Comparison of ENCODE assay signal across 7 mouse cellular contexts in genomic region chr11:69411073-69411535, GRCm38 (mm10). TPM values are rescaled to one million over a fixed set of nuclear protein-coding genes. Genes with fewer than 3 reads are reported as not detected.
A peak's percentile ranks its signal among the peaks of the same experiment; 100 is the strongest.
DNase-seq lines count a peak whose midpoint lies in the region; ATAC-seq and TF ChIP-seq lines count a peak whose summit lies in the region.

No protein-coding gene starts in this region.

- peaks cover 51% of the 10 kb centered on the region for H3K4me1 ChIP-seq in embryonic facial prominence, embryonic 12.5 days
- peaks cover 38% of the 10 kb centered on the region for H3K4me1 ChIP-seq in kidney, adult 2 months (ENCODE audit: control insufficient read depth, insufficient read depth, low read length)
- peaks cover 58% of the 10 kb centered on the region for H3K4me1 ChIP-seq in limb, embryonic 13.5 days
- peaks cover 69% of the 10 kb centered on the region for H3K4me1 ChIP-seq in midbrain, embryonic 15.5 days

- no peak for TF ChIP-seq CTCF in kidney, adult 2 months (conservative IDR thresholded peaks at IDR 0.05; ENCODE audit: insufficient read depth, insufficient read length, low read depth, low read length)

- peak overlapping the region; percentile 99 for H3K27ac ChIP-seq in embryonic facial prominence, embryonic 12.5 days
- peak overlapping the region; percentile 95 for H3K27ac ChIP-seq in kidney, adult 2 months (ENCODE audit: insufficient read depth, low read depth, low read length)
- H3K27ac ChIP-seq in limb, embryonic 13.5 days, result peak overlapping the region; percentile 99
- H3K27ac ChIP-seq in midbrain, embryonic 15.5 days, result peak overlapping the region; percentile 96

- peaks cover 29% of the 10 kb centered on the region for H3K36me3 ChIP-seq in embryonic facial prominence, embryonic 12.5 days
- no peaks in the 10 kb centered on the region; the same call in 1 of the 2 replicates for H3K36me3 ChIP-seq in kidney, adult 2 months (ENCODE audit: control insufficient read depth, insufficient read depth, low read length)
- peaks cover 44% of the 10 kb centered on the region for H3K36me3 ChIP-seq in limb, embryonic 13.5 days
- H3K36me3 ChIP-seq in midbrain, embryonic 15.5 days (replicated peaks), result peaks cover 26% of the 10 kb centered on the region

- peak; percentile 79 to 88 for DNase-seq in adrenal gland, postnatal 4 days (ENCODE audit: low spot score in 2 of 2)
- peak; percentile 95 to 96 for DNase-seq in heart, adult 18-20 months
- peak; percentile 98 for DNase-seq in kidney, adult 2 months
- peak; percentile 80 to 93 for DNase-seq in spleen, postnatal 10 days (ENCODE audit: low spot score in 2 of 2)

- H3K9ac ChIP-seq in embryonic facial prominence, embryonic 12.5 days, result peak overlapping the region; percentile 90
- H3K9ac ChIP-seq in limb, embryonic 13.5 days, result peak overlapping the region; percentile 94
- H3K9ac ChIP-seq in midbrain, embryonic 15.5 days, result peak overlapping the region; percentile 82

- H3K9me3 ChIP-seq in embryonic facial prominence, embryonic 12.5 days, result no peaks in the 10 kb centered on the region
- no peaks in the 10 kb centered on the region for H3K9me3 ChIP-seq in limb, embryonic 13.5 days
- no peaks in the 10 kb centered on the region for H3K9me3 ChIP-seq in midbrain, embryonic 15.5 days

- under 1% methylated on average over 26 of the region's 26 CpGs for WGBS in embryonic facial prominence, embryonic 12.5 days
- under 1% methylated on average over 26 of the region's 26 CpGs for WGBS in kidney, adult 2 months
- WGBS in limb, embryonic 13.5 days, result 0% methylated on average over 26 of the region's 26 CpGs
- under 1% methylated on average over 26 of the region's 26 CpGs for WGBS in midbrain, embryonic 15.5 days

- no peaks in the 10 kb centered on the region for H3K27me3 ChIP-seq in embryonic facial prominence, embryonic 12.5 days
- no peaks in the 10 kb centered on the region for H3K27me3 ChIP-seq in kidney, adult 2 months (replicated peaks; ENCODE audit: control insufficient read depth, insufficient read depth, low read length)
- no peaks in the 10 kb centered on the region for H3K27me3 ChIP-seq in limb, embryonic 13.5 days
- no peaks in the 10 kb centered on the region for H3K27me3 ChIP-seq in midbrain, embryonic 15.5 days (replicated peaks)

- H3K4me3 ChIP-seq in embryonic facial prominence, embryonic 12.5 days, result peak overlapping the region; percentile 84
- peak overlapping the region; percentile 64 for H3K4me3 ChIP-seq in kidney, adult 2 months (ENCODE audit: insufficient read depth, low read depth, low read length)
- peak overlapping the region; percentile 82 for H3K4me3 ChIP-seq in limb, embryonic 13.5 days
- peak overlapping the region; percentile 55 for H3K4me3 ChIP-seq in midbrain, embryonic 15.5 days

- peak overlapping the region; percentile 98 for H3K4me2 ChIP-seq in embryonic facial prominence, embryonic 12.5 days (replicated peaks)
- peak overlapping the region; percentile 98 for H3K4me2 ChIP-seq in limb, embryonic 13.5 days (replicated peaks)
- H3K4me2 ChIP-seq in midbrain, embryonic 15.5 days, result peak overlapping the region; percentile 85

- TF ChIP-seq POLR2A in kidney, adult 2 months (IDR thresholded peaks at IDR 0.05; ENCODE audit: low read depth, low read length), result peak; percentile 5

- ATAC-seq in embryonic facial prominence, embryonic 12.5 days (ENCODE audit: insufficient number of reproducible peaks, insufficient read depth, low FRiP score, low TSS enrichment), result 0 out of 2 replicates have a peak, but pooled peaks have one; percentile 6
- ATAC-seq in limb, embryonic 13.5 days (ENCODE audit: low FRiP score, low read depth), result peak; percentile 60
- ATAC-seq in midbrain, embryonic 15.5 days (replicated peaks), result peak; percentile 48

RNA-seq across cellular contexts. Expression of gene Kdm6b, which starts 2.4 kb away (rescaled TPM):
- total RNA-seq in adrenal gland, postnatal 4 days (2021), result 10 to 100 TPM; 48.7 to 52.5 TPM
- 42.3 and 43.4 TPM in 2 replicates for polyA plus RNA-seq in embryonic facial prominence, embryonic 12.5 days (2016; fragmentation: Nextera tagmentation; extraction: Ambion mirVana)
- 10 to 100 TPM; 15.8 to 18.0 TPM for total RNA-seq in heart, adult 18-20 months (2021)
- 8.8 and 10.5 TPM in 2 replicates for polyA plus RNA-seq in kidney, adult 2 months (2012; rRNA removed)
- 47.3 and 49.3 TPM in 2 replicates for polyA plus RNA-seq in limb, embryonic 13.5 days (2015; fragmentation: Nextera tagmentation; extraction: Ambion mirVana)
- polyA plus RNA-seq in midbrain, embryonic 15.5 days (2015; fragmentation: Nextera tagmentation; extraction: Ambion mirVana), result 41.3 and 45.3 TPM in 2 replicates

RNA-seq across cellular contexts. Expression of gene Tmem88, which starts 13.1 kb away (rescaled TPM):
- 10 to 100 TPM; 23.4 to 27.2 TPM for total RNA-seq in adrenal gland, postnatal 4 days (2021)
- polyA plus RNA-seq in embryonic facial prominence, embryonic 12.5 days (2016; fragmentation: Nextera tagmentation; extraction: Ambion mirVana), result 18.1 and 21.3 TPM in 2 replicates
- 10 to 100 TPM; 10.3 to 14.3 TPM for total RNA-seq in heart, adult 18-20 months (2021)
- polyA plus RNA-seq in kidney, adult 2 months (2012; rRNA removed), result 25.4 and 25.8 TPM in 2 replicates
- polyA plus RNA-seq in limb, embryonic 13.5 days (2015; fragmentation: Nextera tagmentation; extraction: Ambion mirVana), result 24.0 and 25.6 TPM in 2 replicates
- polyA plus RNA-seq in midbrain, embryonic 15.5 days (2015; fragmentation: Nextera tagmentation; extraction: Ambion mirVana), result 6.5 and 7.0 TPM in 2 replicates

RNA-seq across cellular contexts. Expression of gene Cyb5d1, which starts 15.7 kb away (rescaled TPM):
- 10 to 100 TPM; 42.0 to 44.3 TPM for total RNA-seq in adrenal gland, postnatal 4 days (2021)
- 44.6 and 50.0 TPM in 2 replicates for polyA plus RNA-seq in embryonic facial prominence, embryonic 12.5 days (2016; fragmentation: Nextera tagmentation; extraction: Ambion mirVana)
- total RNA-seq in heart, adult 18-20 months (2021), result 10 to 100 TPM; 30.2 to 32.2 TPM
- polyA plus RNA-seq in kidney, adult 2 months (2012; rRNA removed), result 26.6 and 27.9 TPM in 2 replicates
- polyA plus RNA-seq in limb, embryonic 13.5 days (2015; fragmentation: Nextera tagmentation; extraction: Ambion mirVana), result 35.6 and 38.1 TPM in 2 replicates
- polyA plus RNA-seq in midbrain, embryonic 15.5 days (2015; fragmentation: Nextera tagmentation; extraction: Ambion mirVana), result 32.7 and 33.5 TPM in 2 replicates

RNA-seq across cellular contexts. Expression of gene Naa38, which starts 15.8 kb away (rescaled TPM):
- total RNA-seq in adrenal gland, postnatal 4 days (2021), result 100 to 1,000 TPM; 118 to 129 TPM
- 126 and 129 TPM in 2 replicates for polyA plus RNA-seq in embryonic facial prominence, embryonic 12.5 days (2016; fragmentation: Nextera tagmentation; extraction: Ambion mirVana)
- 100 to 1,000 TPM; 112 to 118 TPM for total RNA-seq in heart, adult 18-20 months (2021)
- polyA plus RNA-seq in kidney, adult 2 months (2012; rRNA removed), result 251 and 317 TPM in 2 replicates
- 127 and 137 TPM in 2 replicates for polyA plus RNA-seq in limb, embryonic 13.5 days (2015; fragmentation: Nextera tagmentation; extraction: Ambion mirVana)
- 96.8 and 101 TPM in 2 replicates for polyA plus RNA-seq in midbrain, embryonic 15.5 days (2015; fragmentation: Nextera tagmentation; extraction: Ambion mirVana)

RNA-seq across cellular contexts. Expression of gene Chd3, which starts 41.9 kb away (rescaled TPM):
- 100 to 1,000 TPM; 164 to 190 TPM for total RNA-seq in adrenal gland, postnatal 4 days (2021)
- 130 and 135 TPM in 2 replicates for polyA plus RNA-seq in embryonic facial prominence, embryonic 12.5 days (2016; fragmentation: Nextera tagmentation; extraction: Ambion mirVana)
- total RNA-seq in heart, adult 18-20 months (2021), result 10 to 100 TPM; 16.2 to 26.3 TPM
- 168 and 175 TPM in 2 replicates for polyA plus RNA-seq in kidney, adult 2 months (2012; rRNA removed)
- 117 and 119 TPM in 2 replicates for polyA plus RNA-seq in limb, embryonic 13.5 days (2015; fragmentation: Nextera tagmentation; extraction: Ambion mirVana)
- polyA plus RNA-seq in midbrain, embryonic 15.5 days (2015; fragmentation: Nextera tagmentation; extraction: Ambion mirVana), result 98.2 and 102 TPM in 2 replicates

Comparison
In these comparisons a context has a peak if more than half of its experiments do, and no peak if none do; other contexts are left out.
1. Peak in every context shown above with its lines: DNase-seq, ATAC-seq, H3K4me3 ChIP-seq and H3K27ac ChIP-seq.
2. ATAC-seq: peak in every context shown above with its lines; median percentile 60 in limb, embryonic 13.5 days; 48 in midbrain, embryonic 15.5 days; 6 in embryonic facial prominence, embryonic 12.5 days.